Mouse (Mus musculus): ENCODE measurements around the gene Gm9945.

Gene Gm9945

GRCm38 (mm10) chr11:53522930-53523329 is 43.0 kb downstream of the Gm9945 start:
- DNase-seq (ENCODE audit: low read depth, low spot score): no peak

- DNase-seq (ENCODE audit: low read depth, low spot score): no peak
These were observed 43.8 kb downstream of the Gm9945 start for GRCm38 (mm10) chr11:53523545-53524405.

GRCm38 (mm10) chr11:53524905-53525304 is 44.9 kb downstream of the Gm9945 start:
- no peak for DNase-seq (ENCODE audit: low read depth, low spot score)

GRCm38 (mm10) chr11:53525461-53525860 is 45.5 kb downstream of the Gm9945 start:
- DNase-seq (ENCODE audit: low read depth, low spot score): no peak

- DNase-seq (ENCODE audit: low read depth, low spot score): no peak
These were observed 48.7 kb downstream of the Gm9945 start for GRCm38 (mm10) chr11:53528397-53529252.

- DNase-seq (ENCODE audit: low read depth, low spot score): no peak
These were observed 49.2 kb downstream of the Gm9945 start for GRCm38 (mm10) chr11:53529253-53529557.

- DNase-seq (ENCODE audit: low read depth, low spot score): no peak
These were observed 50.0 kb downstream of the Gm9945 start for GRCm38 (mm10) chr11:53530001-53530400.

Data from CD4-positive helper T cell, adult 2 months (primary cell).